ENCODE assay signal across 9 mouse cellular contexts in genomic region chr12:89049279-89049678, GRCm38 (mm10).
DNase-seq lines count a peak whose midpoint lies in the region; ATAC-seq and TF ChIP-seq lines count a peak whose summit lies in the region.
"Had no signal": no experiment of that assay in that cellular context is flagged by ENCODE, and none has a peak within 500 bp of the region (broad histone marks: within the 10 kb centered on the region; RNA-seq: fewer than 3 reads in every experiment).

No protein-coding gene starts in this region.

- no peaks in the 10 kb centered on the region for H3K36me3 ChIP-seq in heart, embryonic 10.5 days
- no peaks in the 10 kb centered on the region for H3K36me3 ChIP-seq in stomach, embryonic 14.5 days (ENCODE audit: control insufficient read depth, insufficient read depth, low read length)
- no peaks in the 10 kb centered on the region for H3K36me3 ChIP-seq in stomach, postnatal 0 days (ENCODE audit: control insufficient read depth, insufficient read depth, low read length)
- H3K36me3 ChIP-seq in neural tube, embryonic 14.5 days (ENCODE audit: control insufficient read depth, insufficient read depth, low read length), result no peaks in the 10 kb centered on the region

- WGBS in heart, embryonic 10.5 days, result 36% methylated on average over 3 of the region's 3 CpGs
- 51% methylated on average over 3 of the region's 3 CpGs for WGBS in stomach, embryonic 14.5 days
- 34% methylated on average over 3 of the region's 3 CpGs for WGBS in stomach, postnatal 0 days
- WGBS in neural tube, embryonic 14.5 days, result 4% methylated on average over 3 of the region's 3 CpGs

- H3K27me3 ChIP-seq in heart, embryonic 10.5 days (ENCODE audit: insufficient read depth, poor library complexity, severe bottlenecking), result no peaks in the 10 kb centered on the region
- no peaks in the 10 kb centered on the region for H3K27me3 ChIP-seq in stomach, embryonic 14.5 days (ENCODE audit: control insufficient read depth, insufficient read depth, low read length)
- no peaks in the 10 kb centered on the region for H3K27me3 ChIP-seq in stomach, postnatal 0 days (ENCODE audit: control insufficient read depth, insufficient read depth, low read length)
- no peaks in the 10 kb centered on the region for H3K27me3 ChIP-seq in neural tube, embryonic 14.5 days (ENCODE audit: control insufficient read depth, insufficient read depth, low read length)

- peaks cover 5% of the 10 kb centered on the region; the same call in 1 of the 2 replicates for H3K4me1 ChIP-seq in heart, embryonic 10.5 days
- no peaks in the 10 kb centered on the region for H3K4me1 ChIP-seq in stomach, embryonic 14.5 days (ENCODE audit: control insufficient read depth, insufficient read depth, low read length)
- no peaks in the 10 kb centered on the region for H3K4me1 ChIP-seq in stomach, postnatal 0 days (replicated peaks; ENCODE audit: control insufficient read depth, insufficient read depth)
- no peaks in the 10 kb centered on the region for H3K4me1 ChIP-seq in neural tube, embryonic 14.5 days (ENCODE audit: control insufficient read depth, insufficient read depth, low read length)

- ATAC-seq in stomach, embryonic 14.5 days (ENCODE audit: insufficient number of reproducible peaks, insufficient read depth, low FRiP score, low read depth), result peak; percentile 37; the same call in 1 of the 2 replicates
- no peak for ATAC-seq in stomach, postnatal 0 days (ENCODE audit: low FRiP score, low TSS enrichment)
- ATAC-seq in neural tube, embryonic 14.5 days (ENCODE audit: low read depth), result peak; percentile 92
- ATAC-seq in activated CD4-positive, CD25-positive, alpha-beta regulatory T cell, adult 4 months, result no peak

- no peaks in the 10 kb centered on the region for H3K9me3 ChIP-seq in heart, embryonic 10.5 days
- no peaks in the 10 kb centered on the region for H3K9me3 ChIP-seq in stomach, embryonic 14.5 days (ENCODE audit: control insufficient read depth, low read depth, low read length)
- H3K9me3 ChIP-seq in stomach, postnatal 0 days (ENCODE audit: control insufficient read depth, low read length), result no peaks in the 10 kb centered on the region
- no peaks in the 10 kb centered on the region for H3K9me3 ChIP-seq in neural tube, embryonic 14.5 days (ENCODE audit: control insufficient read depth, low read length)

- TF ChIP-seq CTCF in stomach, postnatal 0 days (IDR thresholded peaks at IDR 0.05; ENCODE audit: low read depth), result no peak

- no peak for TF ChIP-seq EP300 in stomach, postnatal 0 days (optimal IDR thresholded peaks at IDR 0.05)

- H3K9ac ChIP-seq in stomach, embryonic 14.5 days (replicated peaks; ENCODE audit: low read depth, low read length), result no peak overlapping the region
- no peak overlapping the region for H3K9ac ChIP-seq in stomach, postnatal 0 days (ENCODE audit: low read length)
- H3K9ac ChIP-seq in neural tube, embryonic 14.5 days (replicated peaks; ENCODE audit: low read depth, low read length), result no peak overlapping the region

- no peak overlapping the region for H3K27ac ChIP-seq in heart, embryonic 10.5 days
- H3K27ac ChIP-seq in stomach, embryonic 14.5 days (ENCODE audit: low read length), result no peak overlapping the region
- H3K27ac ChIP-seq in stomach, postnatal 0 days (replicated peaks), result no peak overlapping the region
- H3K27ac ChIP-seq in neural tube, embryonic 14.5 days (ENCODE audit: low read depth, low read length), result peak overlapping the region; percentile 39; the same call in 1 of the 2 replicates

- peak; percentile 81 for DNase-seq in heart, embryonic 10.5 days (ENCODE audit: low spot score)
- no peak for DNase-seq in heart, adult 9 months (ENCODE audit: low spot score in 2 of 2)
- no peak for DNase-seq in stomach, postnatal 0 days (ENCODE audit: low spot score)
- peak; percentile 35 for DNase-seq in heart, postnatal 4 days
- DNase-seq in urinary bladder, postnatal 36 days (ENCODE audit: low spot score in 2 of 2), result no peak

- no peak overlapping the region for H3K4me3 ChIP-seq in heart, embryonic 10.5 days
- H3K4me3 ChIP-seq in stomach, embryonic 14.5 days (ENCODE audit: low read depth, low read length), result no peak overlapping the region
- no peak overlapping the region for H3K4me3 ChIP-seq in stomach, postnatal 0 days (ENCODE audit: low read depth, low read length)
- H3K4me3 ChIP-seq in neural tube, embryonic 14.5 days (ENCODE audit: low read depth, low read length), result no peak overlapping the region
- H3K4me3 ChIP-seq: erythroblast, embryonic 14.5 days had no signal

- H3K4me2 ChIP-seq in stomach, embryonic 14.5 days (replicated peaks; ENCODE audit: low read depth, low read length), result no peak overlapping the region
- no peak overlapping the region for H3K4me2 ChIP-seq in stomach, postnatal 0 days (replicated peaks; ENCODE audit: low read depth)
- no peak overlapping the region for H3K4me2 ChIP-seq in neural tube, embryonic 14.5 days (ENCODE audit: low read depth, low read length)

Comparison
In these comparisons a context has a peak if more than half of its experiments do, and no peak if none do; other contexts are left out.
1. DNase-seq: peak in heart, embryonic 10.5 days (single experiment) and heart, postnatal 4 days (single experiment); none in heart, adult 9 months (0 of 2), stomach, postnatal 0 days (single experiment) and urinary bladder, postnatal 36 days (0 of 2).
2. ATAC-seq: peak in stomach, embryonic 14.5 days (single experiment) and neural tube, embryonic 14.5 days (single experiment); none in stomach, postnatal 0 days (single experiment) and activated CD4-positive, CD25-positive, alpha-beta regulatory T cell, adult 4 months (single experiment).